Mouse (Mus musculus) thymus, adult 2 months (tissue): ENCODE data around the gene Dnajb8. TPM values are rescaled to one million over a fixed set of nuclear protein-coding genes. Genes with fewer than 3 reads are reported as not detected.

Experiments
- DNase-seq: peaks from one replicate; pipeline ENCODE4 v3.0.0; 2021
- H3K27ac ChIP-seq: fragments of 200-500 bp; 2 replicates; pipeline ENCODE4 v1.5.1; 2012; ENCODE audit warnings: low read length, control low read depth; ENCODE audit not compliant: control insufficient read depth, insufficient read depth
- H3K27me3 ChIP-seq: fragments of 200-500 bp; 2 replicates; pipeline ENCODE4 v1.6.1; 2012; ENCODE audit warnings: mild to moderate bottlenecking, low read length, moderate library complexity, mixed read lengths; ENCODE audit not compliant: control insufficient read depth, insufficient read depth
- H3K36me3 ChIP-seq: fragments of 200-500 bp; 2 replicates; pipeline ENCODE4 v1.6.1; 2012; ENCODE audit warnings: mild to moderate bottlenecking, low read length, moderate library complexity; ENCODE audit not compliant: control insufficient read depth, insufficient read depth
- H3K4me1 ChIP-seq: fragments of 200-500 bp; replicated peaks from 2 replicates; pipeline ENCODE4 v1.6.1; 2012; ENCODE audit warnings: low read length; ENCODE audit not compliant: control insufficient read depth, insufficient read depth
- H3K4me3 ChIP-seq: fragments of 200-500 bp; 2 replicates; pipeline ENCODE4 v1.5.1; 2012; ENCODE audit warnings: mild to moderate bottlenecking, low read length, control low read depth, moderate library complexity; ENCODE audit not compliant: control insufficient read depth, insufficient read depth
- CTCF ChIP-seq: fragments of 200-500 bp; IDR thresholded peaks from 2 replicates; pipeline ENCODE4 v1.5.1; 2012; ENCODE audit warnings: mild to moderate bottlenecking, control low read depth, low read length, moderate library complexity, borderline replicate concordance; ENCODE audit not compliant: control insufficient read depth, poor library complexity, insufficient read depth; ENCODE audit errors: extremely low read depth
- POLR2A ChIP-seq: fragments of 200-500 bp; IDR thresholded peaks from 2 replicates; pipeline ENCODE4 v1.6.1; 2012; ENCODE audit warnings: mild to moderate bottlenecking, low read length, control low read depth, moderate library complexity; ENCODE audit not compliant: control insufficient read depth, poor library complexity, insufficient read depth; ENCODE audit errors: extremely low read depth
- WGBS: fragments of 180-500 bp; shearing (Covaris S2); methylation state at CpG from one replicate; pipeline ENCODE4 v1.1.7; 2018; 5-methylcytosine and 5-hydroxymethylcytosine counted together
- polyA plus RNA-seq: library from polyadenylated mRNA; depleted of rRNA; stranded (reverse); fragments of >200 nt; gene quantifications from 2 replicates; pipeline ENCODE4 v1.2.3, GENCODE M21; 2012

Dnajb8 gene
- polyA plus RNA-seq, 1 experiment, result not detected

DNA sequence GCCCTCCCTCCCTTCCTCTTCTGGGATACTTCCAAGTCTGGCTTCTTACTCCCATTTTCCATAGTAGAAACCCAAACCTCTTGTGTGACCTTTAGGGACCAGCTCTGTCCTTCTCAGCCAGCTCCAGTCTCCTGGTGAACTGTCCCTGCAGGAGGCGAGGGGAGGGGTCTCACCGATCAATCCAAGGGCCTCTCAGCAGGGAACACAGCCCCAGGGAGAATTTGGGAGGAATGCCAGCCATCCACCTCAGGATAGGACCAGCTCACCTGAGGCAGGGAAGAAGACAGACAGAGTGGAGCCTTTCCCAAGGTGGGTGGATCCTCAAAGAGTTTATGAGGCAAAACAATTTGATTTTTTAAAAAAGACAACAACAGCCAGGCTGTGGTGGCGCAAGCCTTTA, 11.9 kb upstream of the Dnajb8 start:
- WGBS, result 88% methylated on average over 3 of the region's 3 CpGs
- H3K4me3 ChIP-seq, result no peak overlapping the region
- no peaks in the 10 kb centered on the region for H3K4me1 ChIP-seq
- TF ChIP-seq POLR2A (no peak), CTCF (no peak)
- H3K36me3 ChIP-seq, result no peaks in the 10 kb centered on the region
- no peak for DNase-seq
- no peak overlapping the region for H3K27ac ChIP-seq
- H3K27me3 ChIP-seq, result no peaks in the 10 kb centered on the region; the same call in 1 of the 2 replicates

DNA sequence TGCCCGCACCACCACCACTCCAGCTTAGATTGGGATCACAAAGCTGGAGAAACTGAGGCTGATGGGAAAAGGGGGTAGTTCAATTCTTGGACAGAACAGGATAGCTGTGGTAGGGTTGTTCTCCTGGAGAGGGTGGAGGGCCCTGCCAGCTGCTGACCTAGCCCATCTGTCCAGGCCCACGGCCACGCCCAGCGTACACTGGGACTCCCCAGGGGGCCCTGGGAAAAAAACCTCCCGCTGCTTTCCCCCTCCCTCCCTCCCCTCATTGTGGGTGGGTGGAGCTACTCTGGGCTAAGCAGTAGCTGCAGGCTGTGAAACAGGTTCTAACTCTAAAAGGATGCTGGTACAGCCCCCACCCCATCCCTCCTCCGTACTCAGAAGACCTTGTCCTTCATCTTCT, 6.3 kb upstream of the Dnajb8 start:
- no peak for TF ChIP-seq CTCF
- no peak for TF ChIP-seq POLR2A
- Histone ChIP-seq H3K27me3 (no peaks in the 10 kb centered on the region), H3K4me1 (no peaks in the 10 kb centered on the region), H3K27ac (no peak overlapping the region), H3K36me3 (no peaks in the 10 kb centered on the region), H3K4me3 (no peak overlapping the region)
- 84% methylated on average over 6 of the region's 6 CpGs for WGBS
- DNase-seq, result no peak

GRCm38 (mm10) chr6:88216199-88216598, 5.9 kb upstream of the Dnajb8 start:
- 94% methylated on average over 4 of the region's 4 CpGs for WGBS
- no peak for TF ChIP-seq CTCF
- no peak for TF ChIP-seq POLR2A

DNA sequence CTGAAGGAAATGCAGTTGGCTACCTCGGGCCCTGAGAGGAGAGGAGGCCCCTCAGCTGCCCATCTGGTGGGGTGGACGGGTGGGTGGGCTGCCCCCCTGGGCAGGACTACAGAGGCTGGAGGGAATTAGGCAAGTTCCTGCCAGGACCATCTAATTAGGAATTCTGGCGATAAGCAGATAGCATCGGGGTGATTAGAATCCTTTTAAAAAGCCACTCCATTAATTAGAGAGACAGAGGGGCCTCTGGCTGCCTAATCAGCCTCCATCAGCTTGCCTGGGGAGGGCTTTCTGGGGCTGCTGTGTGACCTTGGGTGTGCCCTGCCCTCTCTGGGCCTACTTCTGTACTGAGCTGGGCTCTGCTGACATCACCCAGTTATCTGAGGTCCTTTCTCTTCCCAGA, 3.0 kb upstream of the Dnajb8 start:
- 70% methylated on average over 4 of the region's 4 CpGs for WGBS

More at GRCm38 (mm10) chr6:88216199-88216598, 5.9 kb upstream of the Dnajb8 start:
- Histone ChIP-seq H3K27me3 (no peaks in the 10 kb centered on the region), H3K4me3 (no peak overlapping the region), H3K27ac (no peak overlapping the region), H3K36me3 (no peaks in the 10 kb centered on the region), H3K4me1 (no peaks in the 10 kb centered on the region)
- DNase-seq, result no peak

GRCm38 (mm10) chr6:88226570-88226994, 4.5 kb downstream of the Dnajb8 start:
- no peaks in the 10 kb centered on the region for H3K4me1 ChIP-seq
- H3K4me3 ChIP-seq, result no peak overlapping the region
- no peak for TF ChIP-seq CTCF
- no peak for TF ChIP-seq POLR2A
- no peaks in the 10 kb centered on the region for H3K27me3 ChIP-seq
- 54% methylated on average over 5 of the region's 5 CpGs for WGBS
- no peaks in the 10 kb centered on the region for H3K36me3 ChIP-seq
- no peak overlapping the region for H3K27ac ChIP-seq
- DNase-seq, result no peak

More for the DNA sequence above, 3.0 kb upstream of the Dnajb8 start:
- Histone ChIP-seq H3K27ac (no peak overlapping the region), H3K4me1 (no peaks in the 10 kb centered on the region), H3K36me3 (no peaks in the 10 kb centered on the region), H3K4me3 (no peak overlapping the region), H3K27me3 (no peaks in the 10 kb centered on the region)
- DNase-seq, result no peak
- TF ChIP-seq CTCF (no peak), POLR2A (no peak)

DNA sequence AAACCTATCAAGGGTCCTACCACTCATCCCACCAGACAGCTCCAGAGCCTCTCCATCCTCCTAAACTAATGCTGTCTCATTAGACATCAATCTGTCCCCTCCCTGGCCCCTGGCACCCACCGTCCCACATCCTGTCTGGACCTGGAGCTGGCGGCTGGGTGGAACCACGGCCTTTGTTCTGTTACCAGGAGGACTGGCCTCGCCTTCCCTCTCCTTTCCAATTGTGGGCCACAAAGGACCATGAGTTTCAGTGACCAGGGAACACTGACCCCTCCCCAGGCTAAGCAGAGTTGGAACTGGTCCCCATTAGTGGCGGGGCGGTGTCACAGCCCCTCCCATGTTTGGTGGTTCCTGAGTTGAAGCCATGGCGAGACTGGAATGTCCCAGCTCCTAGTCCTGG, 5.5 kb downstream of the Dnajb8 start:
- no peak for TF ChIP-seq CTCF
- TF ChIP-seq POLR2A, result no peak
- 70% methylated on average over 7 of the region's 7 CpGs for WGBS
- DNase-seq, result no peak
- H3K36me3 ChIP-seq, result no peaks in the 10 kb centered on the region
- no peak overlapping the region for H3K27ac ChIP-seq
- no peaks in the 10 kb centered on the region for H3K4me1 ChIP-seq
- no peak overlapping the region for H3K4me3 ChIP-seq
- H3K27me3 ChIP-seq, result no peaks in the 10 kb centered on the region

DNA sequence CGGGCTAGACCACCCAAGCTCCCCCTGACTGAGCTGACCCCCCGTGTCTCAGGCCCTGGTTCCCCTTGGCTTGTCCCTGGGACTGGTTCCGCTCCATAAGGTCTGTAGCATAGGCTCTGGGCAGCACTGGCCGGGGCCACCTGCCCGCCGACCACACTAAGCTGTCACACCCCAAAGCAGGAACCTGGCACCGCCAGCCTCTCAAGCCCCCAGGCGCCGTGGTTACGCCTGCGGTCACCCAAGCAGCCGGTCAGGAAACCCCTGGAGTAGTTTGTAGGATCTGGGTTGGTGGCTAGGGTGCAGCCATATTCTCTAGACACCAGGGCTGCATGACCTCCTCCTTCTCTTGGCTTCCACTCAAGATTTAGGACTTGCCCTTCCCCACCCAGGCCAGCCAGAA, 7.2 kb downstream of the Dnajb8 start:
- no peaks in the 10 kb centered on the region for H3K27me3 ChIP-seq
- no peak overlapping the region for H3K27ac ChIP-seq
- no peaks in the 10 kb centered on the region for H3K36me3 ChIP-seq
- H3K4me1 ChIP-seq, result no peaks in the 10 kb centered on the region
- 9% methylated on average over 12 of the region's 12 CpGs for WGBS
- no peak for DNase-seq
- H3K4me3 ChIP-seq, result no peak overlapping the region
- no peak for TF ChIP-seq POLR2A
- no peak for TF ChIP-seq CTCF
